Mouse (Mus musculus): ENCODE measurements around the gene Lipe.
A peak's percentile ranks its signal among the peaks of the same experiment; 100 is the strongest.

Lipe gene

DNA sequence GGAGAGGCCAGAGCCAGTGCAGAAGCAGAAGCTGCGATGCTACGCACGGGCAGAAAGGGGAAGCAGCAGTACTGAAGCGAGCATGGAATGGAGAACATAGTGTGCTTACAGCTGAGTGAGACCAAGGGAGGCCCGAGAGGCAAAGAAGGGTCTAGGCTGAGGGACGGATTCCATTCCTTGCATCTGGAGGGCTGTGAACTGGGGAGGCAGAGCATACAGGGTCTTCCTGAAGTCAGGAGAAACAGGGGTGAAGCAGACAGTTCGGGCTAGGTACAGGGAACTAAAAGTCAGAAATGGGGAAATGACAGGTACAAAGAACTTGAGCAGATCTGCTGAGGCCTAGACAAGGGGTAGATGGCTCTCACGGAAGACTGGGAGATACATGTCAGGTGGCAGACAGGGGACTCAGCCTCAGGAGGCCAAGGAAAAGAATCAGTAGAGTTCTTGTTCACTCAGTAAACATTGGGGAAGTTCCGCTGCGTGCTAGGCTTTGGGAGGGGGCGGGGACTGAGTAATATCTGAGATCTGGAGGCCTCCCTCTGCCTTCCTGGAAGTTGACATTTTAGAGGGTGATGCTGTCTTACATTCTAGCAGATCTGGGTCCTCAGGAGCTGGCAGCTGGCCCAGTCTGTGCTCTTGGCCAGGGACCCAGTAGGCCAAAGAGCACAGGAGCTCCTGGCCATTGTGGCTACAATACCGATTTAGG, 12.5 kb downstream of the Lipe start:
- DNase-seq = peak; percentile 88

DNA sequence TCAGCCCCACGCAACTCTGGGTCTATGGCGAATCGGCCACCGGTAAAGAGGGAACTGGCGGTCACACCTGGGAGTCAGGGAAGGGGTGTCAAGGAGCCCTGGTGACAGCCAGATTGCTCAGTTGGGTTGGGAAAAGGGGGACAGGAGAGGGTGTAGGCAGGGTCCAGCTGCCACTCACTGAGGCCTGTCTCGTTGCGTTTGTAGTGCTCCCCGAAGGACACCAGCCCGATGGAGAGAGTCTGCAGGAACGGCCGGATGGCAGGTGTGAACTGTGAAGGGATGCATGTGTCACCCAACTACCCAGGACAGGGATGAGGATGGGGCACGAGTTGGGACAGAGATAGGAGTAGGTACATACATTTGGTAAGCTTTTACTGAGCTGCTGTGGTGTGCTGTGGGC, 13.3 kb downstream of the Lipe start:
- no peak for DNase-seq

DNA sequence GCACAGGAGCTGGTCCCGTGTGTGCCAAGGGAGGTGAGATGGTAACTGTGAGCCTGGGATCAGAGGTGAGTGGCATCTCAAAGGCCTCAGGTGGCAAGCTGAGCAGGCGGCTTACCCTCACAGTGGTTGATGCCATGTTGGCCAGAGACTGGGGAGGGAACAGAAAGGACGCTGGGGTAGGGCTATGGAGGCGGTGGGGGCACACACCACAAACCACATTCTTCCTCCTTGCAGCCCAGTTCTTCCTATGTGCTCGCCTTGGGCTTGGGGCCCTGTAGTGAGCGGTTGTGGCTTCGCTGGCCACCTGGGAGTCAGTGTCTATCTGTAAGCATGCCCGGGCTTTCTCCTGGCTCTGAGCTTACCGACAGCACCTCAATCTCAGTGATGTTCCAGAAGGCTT, 13.7 kb downstream of the Lipe start:
- DNase-seq = no peak

DNA sequence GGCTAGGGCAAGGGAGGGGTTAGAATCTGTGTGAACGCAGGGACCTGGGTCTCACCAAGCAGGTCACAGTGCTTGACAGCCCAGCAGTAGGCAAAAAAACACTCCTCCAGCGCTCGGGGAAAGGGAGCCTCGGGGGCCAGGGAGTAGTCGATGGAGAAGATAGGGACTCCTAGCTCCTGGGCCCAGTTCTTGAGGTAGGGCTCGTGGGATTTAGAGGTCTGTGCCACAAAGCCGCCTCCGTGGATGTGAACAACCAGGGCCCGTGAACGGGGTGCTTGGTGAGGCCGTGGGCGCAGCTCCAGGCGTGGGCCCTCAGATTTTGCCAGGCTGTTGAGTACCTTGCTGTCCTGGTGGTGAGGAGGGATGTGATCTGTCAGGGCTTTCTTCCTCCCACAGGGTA, 14.2 kb downstream of the Lipe start:
- DNase-seq = no peak

DNA sequence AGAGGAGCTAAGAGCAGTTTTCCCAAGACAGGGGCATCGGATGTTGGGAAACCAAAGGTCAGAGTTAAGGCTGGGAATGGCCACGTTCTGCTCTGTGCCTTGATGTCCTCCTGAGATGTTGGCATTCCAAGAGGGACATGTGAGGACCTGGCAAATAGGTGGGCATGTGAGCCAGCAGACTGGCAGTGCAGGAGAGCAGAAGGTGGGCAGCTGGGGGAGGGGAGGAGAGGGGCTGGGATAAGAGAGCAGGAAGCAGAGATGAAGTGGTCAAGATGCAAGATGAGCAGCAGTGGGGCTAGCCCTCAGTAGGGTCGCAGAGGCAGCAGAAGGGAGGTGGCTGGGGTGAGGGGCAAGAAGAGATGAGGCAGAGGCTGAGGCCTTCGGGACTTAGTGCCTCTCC, 14.6 kb downstream of the Lipe start:
- no peak for DNase-seq

DNA sequence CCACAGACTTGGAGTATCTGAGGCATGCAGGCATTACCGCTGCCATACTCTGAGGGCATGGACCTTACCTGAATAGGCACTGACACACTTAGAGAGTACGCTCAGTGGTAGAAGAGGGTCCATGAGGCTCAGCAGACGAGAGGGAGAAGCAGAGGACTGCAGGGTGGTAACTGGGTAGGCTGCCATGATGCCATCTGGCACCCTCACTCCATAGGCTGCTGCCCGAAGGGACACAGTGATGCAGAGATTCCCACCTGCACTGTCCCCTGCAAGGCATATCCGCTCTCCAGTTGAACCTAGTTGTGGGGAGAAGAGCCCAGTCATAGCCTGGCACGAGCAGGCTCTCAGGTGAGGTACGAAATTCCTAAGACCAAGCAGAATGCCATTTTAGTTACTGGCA, 15.1 kb downstream of the Lipe start:
- DNase-seq = no peak

DNA sequence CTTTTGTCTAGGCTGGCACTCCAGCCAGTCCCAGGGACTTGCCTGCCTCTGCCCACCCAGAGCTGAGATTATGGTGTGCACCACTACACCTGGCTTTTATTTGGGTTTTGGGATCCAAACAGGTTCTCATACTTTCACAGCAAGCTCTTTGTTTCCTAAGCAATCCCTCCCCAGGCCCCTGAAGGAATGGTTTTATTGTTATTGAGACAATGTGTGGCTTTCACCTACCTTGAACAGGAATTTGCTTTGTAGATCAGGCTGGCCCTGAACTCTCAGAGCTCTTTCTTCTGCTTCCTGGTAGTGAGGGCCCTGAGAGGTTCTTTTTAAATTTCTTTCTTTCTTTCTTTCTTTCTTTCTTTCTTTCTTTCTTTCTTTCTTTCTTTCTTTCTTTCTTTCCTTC, 16.0 kb downstream of the Lipe start:
- no peak for DNase-seq

DNA sequence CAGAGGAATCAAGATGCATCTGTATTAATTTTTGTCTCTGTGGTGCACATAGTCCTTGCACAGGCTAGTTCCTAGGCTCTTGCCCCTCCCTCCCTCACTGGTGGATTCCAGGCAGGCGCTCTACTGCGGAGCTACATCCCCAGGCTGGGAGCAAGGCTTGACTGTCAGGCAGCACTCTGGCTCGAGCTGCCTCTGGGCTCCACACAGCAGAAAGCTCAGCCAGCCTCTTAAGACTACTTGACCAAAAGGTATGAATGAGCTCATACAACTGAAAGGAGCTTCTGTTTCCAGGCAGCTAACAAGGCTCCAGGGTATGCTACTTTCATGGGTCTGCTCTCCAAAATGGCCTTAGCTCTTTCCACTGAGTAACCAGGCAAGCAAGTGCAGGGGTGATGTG, 17.2 kb downstream of the Lipe start:
- DNase-seq = no peak

DNA sequence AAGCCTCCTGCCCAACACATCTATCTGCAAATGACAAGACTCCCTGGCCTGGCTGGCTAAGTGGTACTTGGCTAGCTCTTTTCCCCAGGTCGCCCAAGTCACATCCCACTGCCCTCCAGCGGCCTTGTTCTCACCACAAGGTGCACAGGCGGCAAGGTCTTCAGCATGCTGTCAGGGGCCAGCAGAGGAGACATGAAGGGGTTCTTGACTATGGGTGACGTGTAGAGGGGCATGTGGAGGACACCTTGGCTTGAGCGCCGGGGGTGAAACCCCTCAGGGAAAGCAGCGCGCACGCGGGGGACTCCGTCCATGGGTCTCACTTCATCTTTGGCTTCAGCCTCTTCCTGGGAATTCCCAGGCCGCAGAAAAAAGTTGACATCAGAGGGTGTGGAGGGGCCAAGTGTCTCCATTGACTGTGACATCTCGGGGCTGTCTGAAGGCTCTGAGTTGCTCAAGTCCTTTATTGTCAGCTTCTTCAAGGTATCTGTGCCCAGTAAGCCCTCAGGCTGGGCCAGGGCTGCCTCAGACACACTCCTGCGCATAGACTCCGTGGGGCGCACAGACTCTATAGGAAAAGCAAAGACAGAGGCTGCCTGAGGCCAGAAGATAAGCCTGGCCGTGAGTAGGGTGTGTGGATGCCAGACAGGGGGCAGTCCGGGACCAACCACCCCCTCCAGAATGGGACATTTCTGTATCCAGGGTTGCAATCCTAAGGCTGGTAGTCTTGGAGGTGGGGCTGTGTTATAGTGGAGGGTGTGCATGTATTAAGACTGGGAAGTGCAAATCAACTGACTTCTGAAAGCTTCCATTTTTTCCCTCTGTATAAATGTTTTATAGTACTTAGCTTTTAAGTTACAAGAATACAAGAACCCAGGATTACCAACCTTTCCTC, 17.9 kb downstream of the Lipe start:
- peak; percentile 44 for DNase-seq

DNA sequence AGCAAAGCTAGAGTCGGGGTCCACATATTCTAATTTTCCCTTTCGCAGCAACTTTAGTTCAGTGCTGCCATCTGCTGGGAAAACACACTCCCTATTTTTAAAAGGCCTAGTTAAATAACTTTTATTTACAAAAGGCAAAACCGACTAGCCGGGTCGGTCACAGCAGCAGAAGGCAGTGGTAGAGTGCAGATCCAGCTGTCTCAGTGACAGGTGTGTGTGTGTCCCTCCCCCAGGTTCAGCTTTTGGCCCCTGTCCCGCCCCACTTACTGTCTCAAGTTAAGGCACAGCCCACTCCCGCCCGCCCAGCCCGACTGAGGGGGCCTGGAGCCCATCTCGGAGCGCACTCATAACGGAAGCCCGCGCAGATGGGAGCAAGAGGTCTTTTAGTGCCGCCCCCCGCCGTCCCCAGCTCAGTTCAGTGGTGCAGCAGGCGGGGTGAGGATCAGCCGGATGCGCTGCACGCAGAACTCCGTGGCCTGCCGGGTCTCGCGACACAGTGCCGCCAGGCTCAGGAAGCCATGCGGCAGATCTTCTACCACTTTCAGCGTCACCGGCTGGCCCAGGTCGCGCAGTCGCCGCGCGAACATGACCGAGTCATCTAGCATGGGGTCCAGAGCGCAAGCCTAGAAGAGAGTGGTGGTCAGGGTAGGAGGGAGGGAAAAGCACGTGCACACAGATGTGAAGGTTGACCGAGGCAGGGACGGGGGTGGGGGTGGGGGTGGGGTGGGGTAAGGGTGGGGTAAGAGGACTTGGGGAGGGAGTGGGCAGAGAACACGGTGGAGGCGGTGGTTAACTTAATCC, 18.8 kb downstream of the Lipe start:
- peak; percentile 71 for DNase-seq

DNA sequence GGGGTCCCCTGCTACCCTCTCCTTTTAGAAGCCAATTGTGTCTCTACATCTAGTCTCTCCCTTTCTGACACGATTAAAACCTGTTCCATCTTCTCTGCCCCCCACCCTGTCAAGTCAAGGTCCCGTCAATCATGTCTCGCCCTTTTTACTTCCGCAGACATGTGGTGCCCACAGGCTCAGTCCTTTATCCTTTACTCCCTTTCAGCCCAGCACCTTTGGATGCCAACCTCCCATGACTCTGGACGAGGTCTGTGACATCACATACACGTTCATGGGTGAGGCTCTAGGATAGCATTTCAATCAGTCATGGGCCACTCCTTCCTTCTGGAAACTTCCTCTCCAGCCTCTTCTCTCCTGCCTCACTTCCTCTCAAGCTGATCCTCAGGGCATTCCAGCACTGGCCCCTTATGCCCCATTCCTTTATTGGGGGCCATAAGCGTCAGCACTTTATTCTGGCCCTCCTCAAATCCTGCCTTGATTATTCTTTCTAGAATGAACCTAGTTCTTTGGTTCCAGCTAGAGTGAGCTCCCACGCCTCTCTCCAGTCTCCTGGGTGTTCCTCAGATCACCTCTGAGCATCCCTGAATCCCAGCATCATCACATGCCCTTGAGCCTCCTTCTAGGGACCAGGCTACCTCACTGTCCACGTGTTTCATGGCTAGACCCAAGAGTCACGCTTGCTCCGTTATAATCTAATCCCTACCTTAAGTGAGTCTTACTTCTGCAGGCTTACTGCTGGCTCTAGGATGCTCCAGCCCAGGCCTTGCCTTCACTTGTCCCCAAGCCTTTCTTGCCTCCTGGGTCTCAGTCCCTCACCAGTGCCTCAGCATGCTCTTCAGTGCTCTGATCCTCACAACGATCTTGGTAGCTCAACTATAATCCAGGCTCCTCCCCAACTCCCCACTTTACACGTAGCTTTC, 20.1 kb downstream of the Lipe start:
- DNase-seq = no peak

DNA sequence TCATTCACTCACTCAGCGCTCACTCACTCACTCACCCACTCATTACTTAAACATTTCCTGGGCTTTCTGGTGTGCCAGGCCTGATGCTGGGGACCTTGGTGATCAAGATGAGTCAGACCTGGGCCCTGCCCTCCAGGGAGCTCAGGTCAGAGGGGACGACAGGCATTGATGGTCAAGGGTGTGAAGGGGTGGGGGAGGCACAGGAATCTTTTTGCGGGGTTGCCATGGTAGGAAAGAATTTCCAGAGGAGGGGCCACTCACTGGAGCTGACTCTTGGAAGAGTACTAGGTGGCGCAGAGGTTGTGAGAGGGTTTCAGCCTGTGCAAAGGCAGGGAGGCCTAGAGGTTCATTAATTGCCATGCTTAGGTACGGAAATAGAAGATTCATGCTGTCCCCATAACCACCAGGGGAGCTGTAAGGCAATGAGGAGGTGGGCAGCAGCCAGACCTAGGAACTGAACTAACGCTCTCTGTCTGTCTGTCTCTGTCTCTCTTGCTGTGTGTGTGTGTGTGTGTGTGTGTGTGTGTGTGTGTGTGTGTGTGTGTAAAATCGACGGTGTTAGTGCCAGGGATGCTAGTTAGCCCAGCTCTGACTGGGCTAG, 21.3 kb downstream of the Lipe start:
- DNase-seq = no peak

DNA sequence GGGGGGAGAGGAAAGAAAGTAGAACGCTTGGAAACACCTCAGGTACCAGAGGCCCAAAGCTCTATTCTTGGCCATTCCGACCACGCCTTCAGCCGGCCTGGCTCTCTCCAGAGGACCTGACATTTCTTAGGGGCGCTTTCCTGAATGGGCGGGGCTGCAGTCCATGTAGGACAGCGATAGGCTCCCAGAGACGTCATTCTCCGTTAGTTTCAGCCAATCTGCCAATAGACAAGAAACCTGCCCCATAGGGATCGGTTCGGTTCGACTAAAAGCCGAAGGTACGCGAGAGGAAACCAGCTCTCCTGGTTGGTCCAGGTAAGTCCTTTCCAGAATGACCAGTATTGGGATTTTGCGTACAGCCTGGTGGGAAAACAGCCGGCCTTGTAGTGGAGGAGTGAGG, 22.0 kb downstream of the Lipe start:
- peak; percentile 97 for DNase-seq

DNA sequence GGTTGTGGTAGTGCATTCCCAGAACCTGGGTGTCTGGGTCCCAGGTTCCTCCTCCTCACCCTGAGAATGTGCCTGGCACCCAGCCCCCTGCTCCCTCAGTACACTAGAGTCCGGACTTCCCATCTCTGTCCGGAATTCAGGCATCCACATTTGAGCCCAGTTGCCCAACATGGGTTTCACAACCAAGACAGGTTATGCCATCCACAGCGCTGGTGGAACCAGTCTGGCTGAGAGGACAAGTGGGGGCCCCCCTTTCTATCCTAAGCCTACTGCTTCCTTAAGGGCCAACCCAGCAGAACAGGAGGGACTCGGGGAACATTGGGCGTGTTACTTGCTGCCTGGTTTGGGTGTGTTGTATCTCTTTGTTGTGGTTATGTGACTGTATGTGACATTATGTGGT, 26.1 kb downstream of the Lipe start:
- no peak for DNase-seq

DNA sequence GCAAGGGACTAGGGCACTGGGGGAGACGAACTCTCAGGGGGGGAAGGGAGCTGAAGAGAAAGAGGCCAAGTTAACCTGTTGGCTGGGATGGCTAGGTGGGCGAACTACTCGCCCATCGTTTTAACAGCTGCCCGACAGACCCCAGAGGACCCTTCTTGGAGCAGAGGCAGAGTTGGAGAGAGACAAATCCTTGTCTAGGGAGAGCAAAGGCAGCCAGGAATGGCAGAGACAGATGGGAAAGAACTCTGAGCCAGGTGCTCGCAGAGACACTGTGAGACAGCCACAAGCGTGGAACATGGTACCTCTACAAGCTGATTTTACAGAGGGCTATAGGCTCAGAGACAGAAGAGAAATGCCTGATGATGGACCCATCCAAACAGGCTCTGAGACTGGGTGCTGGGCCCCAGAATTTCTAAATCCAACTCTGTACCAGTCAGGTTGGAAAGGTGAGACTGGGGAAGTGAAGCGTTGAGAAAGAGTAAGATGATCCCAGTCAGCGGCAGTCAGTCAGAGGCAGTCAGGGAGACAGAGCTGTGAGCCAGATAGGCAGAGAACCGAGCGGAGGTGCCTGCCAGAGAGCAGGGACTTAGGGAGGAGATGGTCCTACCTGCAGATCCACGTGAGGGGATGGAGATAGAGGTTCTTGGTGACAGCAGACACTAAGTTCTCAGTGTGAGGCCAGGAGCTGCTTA, 29.3 kb downstream of the Lipe start, which contains the start of gene Cnfn:
Gene Cnfn, minus strand, starts transcription at position 667 of the 692 bp plus-strand sequence.
- peak; percentile 62 for DNase-seq

DNA sequence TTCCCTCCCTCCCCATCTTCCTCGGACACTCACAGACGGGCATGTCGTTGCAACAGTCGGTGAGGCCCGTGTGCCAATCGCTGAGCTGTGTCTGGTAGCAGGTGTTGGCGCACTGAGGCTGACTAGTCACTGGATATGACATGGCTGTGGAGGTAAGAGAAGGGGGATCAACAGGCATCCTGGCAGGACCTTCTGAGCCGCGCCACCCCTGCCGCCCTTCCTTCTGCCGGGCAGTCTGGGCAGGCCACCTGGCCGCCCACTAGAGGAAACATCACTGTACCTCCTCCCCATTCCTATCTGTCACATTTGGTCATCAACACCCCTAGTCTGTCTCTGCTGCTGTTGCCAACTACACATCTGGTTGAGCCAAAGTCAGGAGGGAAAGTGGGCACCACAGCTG, 30.2 kb downstream of the Lipe start:
- DNase-seq = peak; percentile 77

DNA sequence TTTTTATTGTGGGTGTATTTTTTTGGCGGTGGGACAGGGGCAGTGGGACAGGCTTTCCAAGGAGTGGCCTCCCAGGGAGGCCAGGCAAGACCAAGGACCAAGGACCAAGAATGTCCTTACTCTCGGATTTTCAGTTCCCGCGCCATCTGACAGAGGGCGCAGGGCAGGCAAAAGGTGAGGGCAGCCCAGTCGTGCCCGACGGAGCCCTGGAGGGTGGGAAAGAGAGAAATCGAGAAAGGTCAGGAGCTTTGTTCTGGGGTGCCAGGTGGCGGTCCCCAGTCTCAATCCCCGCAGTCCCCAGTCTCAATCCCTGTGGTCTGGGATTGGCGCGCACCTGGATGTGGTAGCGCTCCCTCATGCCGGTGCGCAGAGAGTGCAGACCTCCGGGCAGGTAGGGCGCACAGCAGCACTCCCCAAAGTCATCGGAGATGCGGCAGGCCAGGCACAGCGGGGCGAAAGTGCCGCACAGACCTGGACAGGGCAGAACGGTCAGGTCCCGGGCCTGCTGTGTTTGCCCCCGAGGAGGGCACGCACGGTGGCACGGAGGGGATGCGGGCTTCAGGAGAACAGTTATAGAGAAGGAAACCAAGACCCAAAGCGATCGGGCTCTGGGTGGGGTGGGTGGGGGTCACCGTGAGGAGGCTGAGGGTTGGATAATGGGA, 30.7 kb downstream of the Lipe start:
- peak; percentile 58 for DNase-seq

DNA sequence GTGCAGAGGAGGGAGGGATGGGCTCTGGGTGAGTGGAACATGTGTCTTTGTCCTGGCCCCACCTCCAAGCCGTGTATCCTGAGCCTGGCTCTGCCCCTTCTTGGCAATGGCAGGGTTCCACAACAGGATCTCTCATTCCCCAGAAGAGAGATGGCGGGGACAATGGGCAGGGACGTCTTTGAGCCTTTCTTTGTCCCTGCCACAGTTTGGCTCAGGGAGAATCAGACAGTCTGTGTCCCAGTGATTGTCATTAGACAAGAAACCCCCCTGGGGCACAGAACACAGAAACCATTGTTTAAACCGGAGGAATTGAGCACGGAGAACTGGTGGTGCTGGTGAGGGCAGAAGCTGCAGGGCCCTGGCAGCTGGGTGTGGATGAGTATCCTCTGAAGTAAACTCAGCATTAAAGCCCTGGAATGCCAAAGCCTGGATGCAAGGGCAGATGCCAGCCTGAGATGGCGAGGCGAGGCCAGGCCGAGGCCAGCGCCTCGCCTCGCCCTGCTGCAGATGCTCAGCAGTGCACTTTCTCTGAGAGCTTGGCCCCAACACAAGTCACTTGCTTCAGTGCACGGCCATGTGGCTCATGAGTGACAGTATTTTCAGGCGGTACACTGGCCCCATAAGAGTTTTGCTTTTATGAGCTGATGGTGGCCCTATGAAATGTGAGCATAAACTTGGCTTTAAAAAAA, 32.4 kb downstream of the Lipe start:
- DNase-seq = peak; percentile 31

DNA sequence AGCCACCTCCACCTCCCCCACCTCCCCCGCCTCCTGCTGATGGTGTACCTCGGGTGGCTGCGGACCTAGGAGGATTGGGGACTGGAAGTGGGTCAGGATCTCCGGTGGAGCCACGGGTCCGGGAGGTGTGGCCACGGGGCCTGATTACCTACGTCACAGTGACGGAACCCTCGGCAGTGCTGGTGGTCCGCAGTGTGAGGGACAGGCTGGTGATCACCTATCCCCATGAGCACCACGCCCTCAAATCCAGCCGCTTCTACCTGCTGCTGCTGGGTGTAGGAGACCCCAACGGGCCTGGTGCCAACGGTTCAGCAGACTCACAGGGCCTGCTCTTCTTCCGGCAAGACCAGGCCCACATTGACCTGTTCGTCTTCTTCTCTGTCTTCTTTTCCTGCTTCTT, 34.9 kb downstream of the Lipe start:
- peak; percentile 37 for DNase-seq

DNA sequence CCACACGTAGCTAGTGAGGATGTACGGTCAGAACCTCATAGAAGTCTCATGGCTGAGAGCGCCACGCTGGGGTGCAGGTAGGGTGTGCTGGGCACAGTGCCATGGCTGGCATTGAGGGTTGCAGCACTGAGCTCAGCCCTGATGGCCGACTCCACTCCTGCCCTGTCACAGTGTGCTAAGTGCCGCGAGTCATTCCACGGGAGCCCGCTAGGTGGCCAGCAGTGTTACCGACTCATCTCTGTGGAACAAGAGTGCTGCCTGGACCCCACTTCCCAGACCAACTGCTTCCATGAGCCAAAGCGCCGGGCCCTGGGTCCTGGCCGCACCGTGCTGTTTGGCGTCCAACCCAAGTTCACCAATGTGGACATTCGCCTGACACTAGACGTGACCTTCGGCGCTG, 35.4 kb downstream of the Lipe start:
- DNase-seq = peak; percentile 85
